Mouse (Mus musculus) neural tube, embryonic 15.5 days (tissue): Measurements from ENCODE around the gene Camta1. TPM values are rescaled to one million over a fixed set of nuclear protein-coding genes. Genes with fewer than 3 reads are reported as not detected.

Experiments used
- ATAC-seq: fragments of 200-750 bp; cut with Nextera tagmentation; 2 replicates; pipeline ENCODE4 v1.8.0; 2017; ENCODE audit warnings: mild to moderate bottlenecking, moderate TSS enrichment, moderate library complexity; ENCODE audit not compliant: low FRiP score
- H3K27ac ChIP-seq: fragments of 300-500 bp; sonication (generic); replicated peaks from 2 replicates; pipeline ENCODE4 v1.5.1; 2015; ENCODE audit warnings: mild to moderate bottlenecking, inconsistent platforms
- H3K27me3 ChIP-seq: fragments of 300-500 bp; sonication (generic); replicated peaks from 2 replicates; pipeline ENCODE4 v1.6.1; 2015; ENCODE audit warnings: inconsistent platforms
- H3K36me3 ChIP-seq: fragments of 300-500 bp; sonication (generic); 2 replicates; pipeline ENCODE4 v1.6.1; 2015; ENCODE audit warnings: inconsistent platforms
- H3K4me1 ChIP-seq: fragments of 300-500 bp; sonication (generic); 2 replicates; pipeline ENCODE4 v1.6.1; 2015; ENCODE audit warnings: inconsistent platforms
- H3K4me2 ChIP-seq: fragments of 300-500 bp; sonication (generic); 2 replicates; pipeline ENCODE4 v1.6.1; 2015; ENCODE audit warnings: inconsistent platforms, mild to moderate bottlenecking, moderate library complexity
- H3K4me3 ChIP-seq: fragments of 300-500 bp; sonication (generic); replicated peaks from 2 replicates; pipeline ENCODE4 v1.5.1; 2015; ENCODE audit warnings: mild to moderate bottlenecking, inconsistent platforms
- H3K9ac ChIP-seq: fragments of 300-500 bp; sonication (generic); replicated peaks from 2 replicates; pipeline ENCODE4 v1.6.1; 2015; ENCODE audit warnings: mild to moderate bottlenecking, inconsistent platforms
- H3K9me3 ChIP-seq: fragments of 300-500 bp; sonication (generic); replicated peaks from 2 replicates; pipeline ENCODE4 v1.6.1; 2016; ENCODE audit warnings: inconsistent platforms
- WGBS: fragments of 180-500 bp; shearing (Covaris S2); methylation state at CpG from one replicate; pipeline ENCODE4 v1.1.7; 2015; ENCODE audit warnings: mixed read lengths; 5-methylcytosine and 5-hydroxymethylcytosine counted together
- polyA plus RNA-seq: library from polyadenylated mRNA; unstranded; fragments of >200 nt; fragmentation: Nextera tagmentation; extraction: Ambion mirVana; gene quantifications from 2 replicates; pipeline ENCODE4 v1.2.1, GENCODE M21; 2015

Gene Camta1
- polyA plus RNA-seq, 1 experiment from 2014 or later = 161 TPM

DNA sequence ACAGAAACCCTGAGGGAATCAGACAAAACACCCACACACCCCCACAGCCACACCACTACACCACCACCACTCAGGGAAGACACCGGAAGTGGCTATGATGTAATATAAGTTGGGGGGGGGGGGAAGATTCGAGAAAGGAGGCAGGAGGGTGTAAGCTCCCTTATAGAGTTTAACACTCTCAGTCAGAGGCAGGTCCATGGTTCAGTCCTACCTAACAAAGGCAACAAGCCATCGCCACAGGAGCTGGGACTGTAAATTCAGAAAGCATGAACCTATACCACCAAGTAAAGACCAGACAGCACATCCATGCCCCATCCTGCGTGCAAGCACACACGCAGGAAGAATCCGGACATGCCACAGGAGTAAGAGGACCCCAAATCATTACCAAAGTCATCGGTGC, 772.4 kb downstream of the Camta1 start, which contains the start of gene Gm13090:
Gene Gm13090, plus strand, starts transcription at position 301 of the 400 bp plus-strand sequence.
- Histone ChIP-seq H3K36me3 (peaks cover 40% of the 10 kb centered on the region), H3K27me3 (no peaks in the 10 kb centered on the region), H3K4me3 (no peak within 1 kb of the TSS), H3K27ac (0 out of 2 replicates have a peak within 1 kb of the TSS, but pooled peaks have one; percentile 18), H3K4me2 (no peak within 1 kb of the TSS), H3K4me1 (peaks cover 25% of the 10 kb centered on the region), H3K9ac (no peak within 1 kb of the TSS), H3K9me3 (no peaks in the 10 kb centered on the region)
- no peak for ATAC-seq
- WGBS = 90% methylated on average over 7 of the region's 7 CpGs

DNA sequence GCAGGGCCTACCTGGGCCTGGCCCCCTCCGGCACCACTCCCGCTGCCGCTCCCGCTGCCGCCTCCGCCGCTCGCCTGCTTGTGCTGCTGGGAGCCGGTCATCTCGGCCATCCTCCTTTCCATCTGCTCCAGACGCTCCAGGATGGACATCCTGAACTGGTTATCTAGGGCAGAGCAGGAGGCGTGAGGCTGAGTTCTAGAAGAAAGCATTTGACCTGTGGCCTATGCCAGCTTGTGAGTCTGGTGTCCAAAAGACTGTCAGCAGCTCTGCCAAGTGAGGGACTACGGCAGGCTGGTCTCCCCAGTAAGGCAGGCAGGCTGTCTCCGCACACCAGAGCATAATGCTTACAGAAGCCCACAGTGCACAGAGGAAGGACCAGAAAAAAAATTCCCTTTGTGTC, 772.9 kb downstream of the Camta1 start:
- peaks cover 25% of the 10 kb centered on the region for H3K4me1 ChIP-seq
- H3K4me2 ChIP-seq = no peak overlapping the region
- ATAC-seq = no peak
- WGBS = 95% methylated on average over 14 of the region's 14 CpGs
- H3K27ac ChIP-seq = no peak overlapping the region
- no peaks in the 10 kb centered on the region for H3K9me3 ChIP-seq
- H3K27me3 ChIP-seq = no peaks in the 10 kb centered on the region
- peaks cover 40% of the 10 kb centered on the region for H3K36me3 ChIP-seq
- H3K9ac ChIP-seq = no peak overlapping the region
- no peak overlapping the region for H3K4me3 ChIP-seq

DNA sequence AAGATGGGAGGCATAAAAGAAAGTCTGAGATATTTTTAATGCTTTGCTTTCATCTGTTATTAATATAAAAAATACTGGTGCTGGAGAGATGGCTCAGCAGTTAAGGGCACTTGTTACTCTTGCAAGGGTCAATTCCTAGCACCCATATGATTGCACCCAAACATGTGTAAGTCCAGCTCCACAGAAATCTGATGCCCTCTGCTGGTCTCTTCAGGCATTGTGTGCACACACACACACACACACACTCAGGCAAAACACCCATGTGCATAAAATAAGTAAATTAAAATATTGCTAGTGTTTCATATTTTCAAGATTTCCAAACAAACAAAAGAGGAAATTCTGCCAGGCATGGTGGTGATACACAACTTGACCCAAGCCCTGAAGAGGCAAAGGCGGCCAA, 774.3 kb downstream of the Camta1 start:
- no peak for ATAC-seq
- no peak overlapping the region for H3K9ac ChIP-seq
- H3K4me3 ChIP-seq = no peak overlapping the region
- H3K27ac ChIP-seq = no peak overlapping the region
- no peaks in the 10 kb centered on the region for H3K27me3 ChIP-seq
- H3K9me3 ChIP-seq = no peaks in the 10 kb centered on the region
- WGBS = 100% methylated on average over 1 of the region's 1 CpGs
- no peak overlapping the region for H3K4me2 ChIP-seq
- peaks cover 52% of the 10 kb centered on the region for H3K36me3 ChIP-seq
- H3K4me1 ChIP-seq = peaks cover 32% of the 10 kb centered on the region

DNA sequence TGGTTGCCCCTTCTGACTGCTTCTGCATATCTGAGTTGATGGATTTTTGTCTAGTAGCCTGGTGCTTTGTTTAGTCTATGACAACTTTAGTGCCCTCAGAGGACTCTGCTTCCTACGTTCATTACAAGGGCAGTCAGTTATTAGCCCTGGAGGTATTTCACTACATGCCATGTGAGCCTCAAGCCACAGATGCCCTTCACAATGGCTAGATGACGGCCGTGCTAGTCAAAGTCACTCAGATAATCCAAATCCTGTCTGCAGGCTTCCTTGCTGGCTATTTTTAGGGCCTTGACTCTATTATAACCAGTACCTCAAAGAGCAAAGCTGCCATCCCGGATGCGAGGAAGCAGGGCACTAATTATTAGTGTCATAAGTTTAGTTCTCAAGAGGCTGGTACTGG, 778.6 kb downstream of the Camta1 start:
- 52% methylated on average over 5 of the region's 5 CpGs for WGBS
- ATAC-seq = no peak
- Histone ChIP-seq H3K4me3 (no peak overlapping the region), H3K9me3 (no peaks in the 10 kb centered on the region), H3K4me2 (no peak overlapping the region), H3K9ac (no peak overlapping the region), H3K27me3 (no peaks in the 10 kb centered on the region), H3K4me1 (peaks cover 12% of the 10 kb centered on the region; the same call in 1 of the 2 replicates), H3K36me3 (peaks cover 88% of the 10 kb centered on the region), H3K27ac (peak overlapping the region; percentile 28; the same call in 1 of the 2 replicates)

DNA sequence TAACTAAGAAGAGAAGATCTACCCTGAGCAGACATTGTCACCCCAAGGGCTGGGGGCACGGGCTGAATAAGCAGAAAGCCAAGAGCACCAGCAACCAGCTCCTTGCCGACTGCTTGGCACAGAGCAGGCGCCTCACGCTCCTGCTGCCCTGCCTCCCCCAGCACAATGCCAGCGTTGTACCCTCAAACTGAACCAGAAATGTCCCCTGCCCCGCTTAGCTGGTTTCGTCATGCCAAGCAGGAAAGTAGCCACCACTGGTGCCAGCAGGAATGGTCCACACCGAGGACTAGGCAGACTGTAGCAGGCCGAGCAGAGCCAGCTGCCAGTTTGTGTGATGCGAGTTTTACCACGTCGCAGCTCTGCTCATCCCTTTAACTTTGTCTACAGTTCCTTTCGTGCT, 779.7 kb downstream of the Camta1 start:
- H3K4me2 ChIP-seq = no peak overlapping the region
- no peaks in the 10 kb centered on the region for H3K9me3 ChIP-seq
- H3K27me3 ChIP-seq = no peaks in the 10 kb centered on the region
- no peak for ATAC-seq
- H3K9ac ChIP-seq = no peak overlapping the region
- H3K4me3 ChIP-seq = no peak overlapping the region
- peaks cover 12% of the 10 kb centered on the region; the same call in 1 of the 2 replicates for H3K4me1 ChIP-seq
- H3K27ac ChIP-seq = no peak overlapping the region
- peaks cover 92% of the 10 kb centered on the region for H3K36me3 ChIP-seq
- WGBS = 92% methylated on average over 13 of the region's 13 CpGs

DNA sequence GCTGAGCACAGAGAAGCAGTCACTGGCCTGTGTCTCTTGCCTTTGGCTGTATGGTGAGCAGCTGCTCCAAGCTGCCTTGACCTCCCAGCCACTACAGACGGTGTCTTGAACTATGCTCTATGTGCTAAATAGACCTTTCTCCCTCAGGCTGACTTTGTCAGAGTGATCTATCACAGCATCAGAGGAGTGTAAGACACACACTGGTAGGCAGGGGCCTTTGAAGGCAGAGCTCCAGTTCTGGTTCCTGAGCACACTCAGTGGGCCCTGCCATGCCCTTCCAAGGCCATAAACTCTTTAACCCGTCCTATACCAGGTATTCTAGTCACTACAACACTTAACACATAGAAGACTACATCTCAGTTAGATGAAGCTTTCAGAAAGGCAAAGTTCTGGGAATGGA, 780.3 kb downstream of the Camta1 start:
- no peak overlapping the region for H3K4me2 ChIP-seq
- H3K9ac ChIP-seq = no peak overlapping the region
- no peaks in the 10 kb centered on the region for H3K9me3 ChIP-seq
- no peaks in the 10 kb centered on the region for H3K27me3 ChIP-seq
- peaks cover 97% of the 10 kb centered on the region for H3K36me3 ChIP-seq
- H3K4me3 ChIP-seq = no peak overlapping the region
- ATAC-seq = no peak
- 66% methylated on average over 2 of the region's 2 CpGs for WGBS
- H3K27ac ChIP-seq = no peak overlapping the region
- H3K4me1 ChIP-seq = peaks cover 10% of the 10 kb centered on the region; the same call in 1 of the 2 replicates

DNA sequence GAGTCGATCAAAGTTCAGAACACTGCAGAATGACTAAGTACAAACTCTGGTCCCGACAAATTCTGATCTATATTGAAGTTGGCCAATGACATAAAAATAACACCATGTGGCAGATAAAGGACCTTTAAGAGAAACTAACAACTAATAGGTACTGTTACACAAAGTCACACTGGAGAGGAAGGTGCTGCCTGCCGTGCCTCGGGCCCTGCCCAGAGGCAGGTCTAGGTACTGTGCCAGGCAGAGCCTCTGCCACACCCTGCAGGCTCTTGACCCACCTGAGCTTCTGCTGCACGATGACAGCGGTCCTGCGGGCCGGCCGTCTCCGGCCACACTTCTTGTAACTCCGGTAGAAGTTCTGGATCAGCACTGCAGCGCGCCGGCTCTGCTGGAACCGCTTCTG, 786.9 kb downstream of the Camta1 start:
- H3K9me3 ChIP-seq = no peaks in the 10 kb centered on the region
- no peak overlapping the region for H3K4me3 ChIP-seq
- H3K27me3 ChIP-seq = no peaks in the 10 kb centered on the region
- WGBS = 95% methylated on average over 15 of the region's 15 CpGs
- no peaks in the 10 kb centered on the region for H3K4me1 ChIP-seq
- no peak overlapping the region for H3K9ac ChIP-seq
- ATAC-seq = no peak
- H3K36me3 ChIP-seq = peaks cover 97% of the 10 kb centered on the region
- no peak overlapping the region for H3K27ac ChIP-seq
- no peak overlapping the region for H3K4me2 ChIP-seq

DNA sequence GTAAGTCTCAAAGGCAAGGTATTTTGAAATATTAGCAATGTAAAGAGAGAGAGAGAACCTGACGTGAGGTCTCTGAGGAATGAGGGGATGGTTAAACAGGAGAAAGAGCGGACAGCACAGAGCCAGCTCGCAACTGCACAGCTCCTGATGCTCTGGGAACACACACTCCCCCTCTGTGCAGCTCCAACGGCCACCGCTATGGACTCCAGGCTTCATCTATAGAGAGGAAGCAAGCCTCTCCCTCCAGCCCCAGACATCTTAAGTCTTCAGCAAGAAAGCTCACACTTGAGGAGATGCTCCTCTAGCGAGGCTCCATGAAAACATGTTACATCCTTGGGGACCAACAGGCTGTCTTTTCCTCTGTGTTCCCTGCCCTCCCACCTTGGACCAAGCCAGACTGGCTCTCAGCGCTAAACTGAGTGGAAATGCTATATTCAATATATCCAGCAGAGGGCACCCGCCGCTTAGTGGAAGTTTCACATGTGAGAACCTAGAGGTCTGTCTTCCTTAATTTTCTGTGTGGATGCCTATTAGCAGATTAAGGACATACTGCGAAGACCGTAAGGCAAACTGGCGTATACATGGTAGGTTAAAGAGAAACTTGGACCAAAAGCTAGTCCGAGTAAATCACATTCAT, 788.5 kb downstream of the Camta1 start:
- Histone ChIP-seq H3K36me3 (peaks cover 96% of the 10 kb centered on the region), H3K9me3 (no peaks in the 10 kb centered on the region), H3K4me1 (no peaks in the 10 kb centered on the region), H3K4me3 (no peak overlapping the region), H3K27ac (no peak overlapping the region), H3K27me3 (no peaks in the 10 kb centered on the region), H3K4me2 (no peak overlapping the region), H3K9ac (no peak overlapping the region)
- WGBS = 56% methylated on average over 13 of the region's 13 CpGs
- ATAC-seq = peak; percentile 84

DNA sequence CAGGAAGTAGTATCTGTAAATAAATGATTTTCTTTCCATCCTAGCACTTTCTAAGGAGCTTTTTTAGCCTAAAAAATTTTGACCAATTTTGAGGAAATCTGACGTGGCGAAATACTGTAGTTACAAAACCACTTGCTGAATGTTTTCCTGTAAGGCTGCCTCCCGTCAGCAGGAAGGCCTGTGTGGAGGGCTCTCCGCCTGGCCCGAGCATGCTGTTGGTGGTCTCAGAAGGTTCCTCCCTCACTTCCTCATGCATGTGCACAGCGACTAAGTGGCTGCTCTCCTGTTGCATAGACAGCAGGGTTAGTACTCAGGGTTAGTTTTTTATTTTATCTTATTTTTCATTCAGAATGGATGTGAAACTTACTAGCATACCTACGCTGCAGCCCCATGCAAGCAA, 790.7 kb downstream of the Camta1 start:
- H3K36me3 ChIP-seq = peaks cover 95% of the 10 kb centered on the region
- WGBS = 91% methylated on average over 7 of the region's 7 CpGs

DNA sequence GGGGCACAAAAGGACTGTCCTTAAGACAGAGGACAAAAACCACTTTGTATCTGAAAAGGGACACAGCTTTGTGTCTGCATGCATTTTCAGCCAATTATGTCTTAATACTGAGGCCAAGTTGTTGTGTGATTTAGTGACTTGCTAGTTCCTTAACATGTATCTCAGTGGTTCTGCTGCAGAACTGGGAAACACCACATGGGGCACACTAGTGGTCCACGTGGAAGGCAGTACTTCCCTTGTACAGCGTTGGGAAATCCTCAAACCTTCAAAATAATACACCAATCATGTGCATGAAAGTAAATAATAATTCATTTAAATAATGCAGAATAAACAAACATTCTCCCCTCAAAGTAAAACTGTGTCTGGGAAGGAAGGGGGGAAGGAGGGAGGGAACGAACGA, 792.9 kb downstream of the Camta1 start:
- Histone ChIP-seq H3K27ac (no peak overlapping the region), H3K36me3 (peaks cover 79% of the 10 kb centered on the region)
- WGBS = 82% methylated on average over 4 of the region's 4 CpGs

More for the DNA sequence above, 790.7 kb downstream of the Camta1 start:
- no peak for ATAC-seq
- no peak overlapping the region for H3K27ac ChIP-seq
- no peaks in the 10 kb centered on the region for H3K27me3 ChIP-seq
- no peak overlapping the region for H3K4me3 ChIP-seq
- H3K9me3 ChIP-seq = no peaks in the 10 kb centered on the region
- no peak overlapping the region for H3K9ac ChIP-seq
- H3K4me1 ChIP-seq = no peaks in the 10 kb centered on the region
- no peak overlapping the region for H3K4me2 ChIP-seq

DNA sequence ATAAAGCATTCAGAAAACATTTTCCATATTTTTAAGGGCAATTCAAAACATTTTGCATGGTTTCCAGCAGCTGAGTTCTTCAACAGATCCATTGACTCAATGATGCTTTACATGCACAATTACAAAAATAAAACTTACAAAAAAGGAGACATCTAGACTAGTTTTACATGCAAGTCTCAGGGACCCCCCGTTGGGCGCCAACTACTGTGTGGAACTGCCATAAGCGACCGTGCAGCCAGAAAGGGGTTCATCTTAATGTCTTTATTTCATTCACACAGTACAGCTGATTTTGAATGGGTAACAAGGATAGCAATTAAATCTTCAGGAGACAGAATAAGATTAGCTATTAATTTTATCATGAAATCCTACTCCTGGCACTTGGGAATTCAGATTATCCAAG, 802.1 kb downstream of the Camta1 start:
- no peak overlapping the region for H3K4me2 ChIP-seq
- no peaks in the 10 kb centered on the region for H3K9me3 ChIP-seq
- 82% methylated on average over 4 of the region's 4 CpGs for WGBS
- no peak overlapping the region for H3K9ac ChIP-seq
- H3K4me1 ChIP-seq = peaks cover 24% of the 10 kb centered on the region
- no peak overlapping the region for H3K4me3 ChIP-seq
- ATAC-seq = no peak
- H3K27ac ChIP-seq = no peak overlapping the region
- no peaks in the 10 kb centered on the region for H3K27me3 ChIP-seq
- H3K36me3 ChIP-seq = peaks cover 22% of the 10 kb centered on the region

More for the DNA sequence above, 792.9 kb downstream of the Camta1 start:
- Histone ChIP-seq H3K9me3 (no peaks in the 10 kb centered on the region), H3K4me3 (no peak overlapping the region), H3K9ac (no peak overlapping the region), H3K4me1 (no peaks in the 10 kb centered on the region), H3K27me3 (no peaks in the 10 kb centered on the region), H3K4me2 (no peak overlapping the region)
- ATAC-seq = no peak

DNA sequence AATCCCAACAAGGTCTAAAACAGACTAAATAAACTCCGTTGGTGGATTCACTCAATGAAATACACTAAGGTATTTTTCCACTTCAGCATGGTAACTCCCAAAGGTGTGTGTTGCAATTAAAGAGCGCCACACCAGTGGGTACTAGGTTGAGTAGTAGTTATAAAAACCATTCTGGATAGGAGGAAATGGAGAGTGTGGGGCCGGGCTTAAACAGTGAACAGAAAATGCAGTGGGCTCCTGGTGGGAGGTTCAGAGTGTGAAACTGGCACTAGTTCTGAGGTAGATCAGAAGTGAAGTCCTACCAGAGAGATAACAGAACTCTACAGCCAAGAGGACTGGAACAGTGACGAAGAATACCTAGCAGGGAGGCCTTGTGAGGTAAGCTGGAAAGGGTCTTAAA, 803.0 kb downstream of the Camta1 start:
- H3K9ac ChIP-seq = no peak overlapping the region
- no peaks in the 10 kb centered on the region for H3K27me3 ChIP-seq
- 70% methylated on average over 4 of the region's 4 CpGs for WGBS
- no peaks in the 10 kb centered on the region for H3K9me3 ChIP-seq
- no peak for ATAC-seq
- peaks cover 29% of the 10 kb centered on the region for H3K36me3 ChIP-seq
- peak overlapping the region; percentile 78; the same call in 1 of the 2 replicates for H3K4me3 ChIP-seq
- peak overlapping the region; percentile 63 for H3K4me2 ChIP-seq
- H3K27ac ChIP-seq = peak overlapping the region; percentile 86
- peaks cover 24% of the 10 kb centered on the region for H3K4me1 ChIP-seq
